In genomic region chr8:117368781-117369180, GRCm38 (mm10) we compare ENCODE assay signal across 13 mouse cellular contexts.
A peak's percentile ranks its signal among the peaks of the same experiment; 100 is the strongest.
DNase-seq lines count a peak whose midpoint lies in the region; ATAC-seq and TF ChIP-seq lines count a peak whose summit lies in the region.
"Had no signal": no experiment of that assay in that cellular context is flagged by ENCODE, and none has a peak within 500 bp of the region (broad histone marks: within the 10 kb centered on the region; RNA-seq: fewer than 3 reads in every experiment).

No protein-coding gene starts in this region.

- no peak overlapping the region for H3K27ac ChIP-seq in kidney, embryonic 14.5 days (ENCODE audit: low read depth, low read length)
- peak overlapping the region; percentile 13; the same call in 1 of the 2 replicates for H3K27ac ChIP-seq in kidney, adult 2 months (ENCODE audit: insufficient read depth, low read depth, low read length)
- H3K27ac ChIP-seq in lung, postnatal 0 days (ENCODE audit: low read length): peak overlapping the region; percentile 23; the same call in 1 of the 2 replicates
- no peak overlapping the region for H3K27ac ChIP-seq in midbrain, embryonic 10.5 days (replicated peaks)

- no peaks in the 10 kb centered on the region for H3K27me3 ChIP-seq in kidney, embryonic 14.5 days (ENCODE audit: control insufficient read depth, insufficient read depth, low read length)
- H3K27me3 ChIP-seq in kidney, adult 2 months (replicated peaks; ENCODE audit: control insufficient read depth, insufficient read depth, low read length): no peaks in the 10 kb centered on the region
- H3K27me3 ChIP-seq in lung, postnatal 0 days (replicated peaks; ENCODE audit: insufficient read depth, low read length): no peaks in the 10 kb centered on the region
- H3K27me3 ChIP-seq in midbrain, embryonic 10.5 days (ENCODE audit: low read depth, poor library complexity, severe bottlenecking): no peaks in the 10 kb centered on the region
- H3K27me3 ChIP-seq: megakaryocyte, embryonic 14.5 days had no signal

- peak; percentile 70 for DNase-seq in kidney, adult 18-20 months
- peak; percentile 34 for DNase-seq in adrenal gland, postnatal 25 days
- DNase-seq in kidney, adult 2 months: peak; percentile 90
- peak; percentile 73 for DNase-seq in lung, postnatal 0 days (ENCODE audit: low spot score)
- no peak for DNase-seq in midbrain, embryonic 10.5 days (ENCODE audit: low spot score)
- DNase-seq in left cerebral cortex, postnatal 4 days: no peak
- DNase-seq: cerebellum, adult 8-10 months; gastrocnemius, postnatal 14 days; right cerebral cortex, postnatal 4 days had no signal

- TF ChIP-seq EP300 in lung, postnatal 0 days (IDR thresholded peaks at IDR 0.05): peak; percentile 59; the same call in 1 of the 2 replicates

- peaks cover 70% of the 10 kb centered on the region for H3K4me1 ChIP-seq in kidney, embryonic 14.5 days (ENCODE audit: control insufficient read depth, insufficient read depth, low read length)
- H3K4me1 ChIP-seq in kidney, adult 2 months (ENCODE audit: control insufficient read depth, insufficient read depth, low read length): peaks cover 40% of the 10 kb centered on the region
- H3K4me1 ChIP-seq in lung, postnatal 0 days (ENCODE audit: insufficient read depth, low read depth, low read length): peaks cover 58% of the 10 kb centered on the region
- peaks cover 41% of the 10 kb centered on the region for H3K4me1 ChIP-seq in midbrain, embryonic 10.5 days

- no peak for ATAC-seq in kidney, embryonic 14.5 days (ENCODE audit: low FRiP score, low TSS enrichment)
- peak; percentile 29 for ATAC-seq in lung, postnatal 0 days
- no peak for ATAC-seq in monocyte, adult 5-6 weeks (replicated peaks; ENCODE audit: insufficient number of reproducible peaks, low FRiP score, low TSS enrichment, poor library complexity, severe bottlenecking)
- ATAC-seq: activated CD4-positive, CD25-positive, alpha-beta regulatory T cell, adult 4 months had no signal

- no peaks in the 10 kb centered on the region for H3K36me3 ChIP-seq in kidney, embryonic 14.5 days (ENCODE audit: control insufficient read depth, insufficient read depth, low read length)
- H3K36me3 ChIP-seq in kidney, adult 2 months (ENCODE audit: control insufficient read depth, insufficient read depth, low read length): no peaks in the 10 kb centered on the region
- H3K36me3 ChIP-seq in lung, postnatal 0 days (ENCODE audit: insufficient read depth, low read length): no peaks in the 10 kb centered on the region
- no peaks in the 10 kb centered on the region for H3K36me3 ChIP-seq in midbrain, embryonic 10.5 days

- H3K4me2 ChIP-seq in kidney, embryonic 14.5 days (replicated peaks; ENCODE audit: low read depth, low read length): no peak overlapping the region
- no peak overlapping the region for H3K4me2 ChIP-seq in lung, postnatal 0 days (replicated peaks; ENCODE audit: low read depth, low read length)

- 29% methylated on average over 8 of the region's 8 CpGs for WGBS in kidney, embryonic 14.5 days
- WGBS in kidney, adult 2 months: 6% methylated on average over 8 of the region's 8 CpGs
- 14% methylated on average over 8 of the region's 8 CpGs for WGBS in lung, postnatal 0 days
- 83% methylated on average over 8 of the region's 8 CpGs for WGBS in midbrain, embryonic 10.5 days

- H3K9ac ChIP-seq in kidney, embryonic 14.5 days (ENCODE audit: low read depth, low read length): no peak overlapping the region
- no peak overlapping the region for H3K9ac ChIP-seq in lung, postnatal 0 days (replicated peaks; ENCODE audit: low read depth)

- TF ChIP-seq CTCF in kidney, adult 2 months (conservative IDR thresholded peaks at IDR 0.05; ENCODE audit: insufficient read depth, insufficient read length, low read depth, low read length): no peak
- no peak for TF ChIP-seq CTCF in lung, postnatal 0 days (IDR thresholded peaks at IDR 0.05)

- H3K9me3 ChIP-seq in kidney, embryonic 14.5 days (ENCODE audit: control insufficient read depth, low read length): no peaks in the 10 kb centered on the region
- no peaks in the 10 kb centered on the region for H3K9me3 ChIP-seq in lung, postnatal 0 days (ENCODE audit: low read length)
- H3K9me3 ChIP-seq in midbrain, embryonic 10.5 days (replicated peaks): no peaks in the 10 kb centered on the region
- H3K9me3 ChIP-seq: megakaryocyte, embryonic 14.5 days had no signal

- H3K4me3 ChIP-seq in kidney, embryonic 14.5 days (ENCODE audit: low read length): no peak overlapping the region
- H3K4me3 ChIP-seq in kidney, adult 2 months (ENCODE audit: insufficient read depth, low read depth, low read length): no peak overlapping the region
- H3K4me3 ChIP-seq in lung, postnatal 0 days (ENCODE audit: low read depth, low read length): no peak overlapping the region
- no peak overlapping the region for H3K4me3 ChIP-seq in midbrain, embryonic 10.5 days
- H3K4me3 ChIP-seq: megakaryocyte, embryonic 14.5 days had no signal

- intact Hi-C loops in left cerebral cortex, postnatal 4 days (cut with DNase I): no loop called here

- TF ChIP-seq POLR2A in kidney, adult 2 months (IDR thresholded peaks at IDR 0.05; ENCODE audit: low read depth, low read length): no peak

Comparison
In these comparisons a context has a peak if more than half of its experiments do, and no peak if none do; other contexts are left out.
1. H3K27ac ChIP-seq: peak in kidney, adult 2 months (single experiment) and lung, postnatal 0 days (single experiment); none in kidney, embryonic 14.5 days (single experiment) and midbrain, embryonic 10.5 days (single experiment).
2. DNase-seq: peak in kidney, adult 18-20 months (single experiment), adrenal gland, postnatal 25 days (single experiment), kidney, adult 2 months (single experiment) and lung, postnatal 0 days (single experiment); none in midbrain, embryonic 10.5 days (single experiment) and left cerebral cortex, postnatal 4 days (single experiment).